Mouse (Mus musculus) forebrain, embryonic 11.5 days (tissue): Measurements from ENCODE around the gene Tubb4b. TPM values are rescaled to one million over a fixed set of nuclear protein-coding genes. Genes with fewer than 3 reads are reported as not detected.

Experiments used
- ATAC-seq: fragments of 200-750 bp; cut with Nextera tagmentation; replicated peaks from 2 replicates; pipeline ENCODE4 v1.8.0; 2017; ENCODE audit warnings: moderate TSS enrichment; ENCODE audit not compliant: low FRiP score
- DNase-seq: peaks from one replicate; pipeline ENCODE4 v3.0.0-alpha.2; 2017; ENCODE audit warnings: low spot score
- H3K27ac ChIP-seq: fragments of 300-500 bp; sonication (generic); 2 replicates; pipeline ENCODE4 v1.5.1; 2014; ENCODE audit warnings: low read depth, low read length
- H3K27me3 ChIP-seq: fragments of 300-500 bp; sonication (generic); 2 replicates; pipeline ENCODE4 v1.6.1; 2014; ENCODE audit warnings: mild to moderate bottlenecking, low read length, mixed read lengths; ENCODE audit not compliant: control insufficient read depth, insufficient read depth
- H3K36me3 ChIP-seq: fragments of 300-500 bp; sonication (generic); 2 replicates; pipeline ENCODE4 v1.6.1; 2014; ENCODE audit warnings: mild to moderate bottlenecking, low read length, moderate library complexity, mixed read lengths; ENCODE audit not compliant: control insufficient read depth, insufficient read depth
- H3K4me1 ChIP-seq: fragments of 300-500 bp; sonication (generic); replicated peaks from 2 replicates; pipeline ENCODE4 v1.6.1; 2014; ENCODE audit warnings: low read length, mixed read lengths; ENCODE audit not compliant: control insufficient read depth, insufficient read depth
- H3K4me2 ChIP-seq: fragments of 300-500 bp; sonication (generic); 2 replicates; pipeline ENCODE4 v1.6.1; 2014; ENCODE audit warnings: low read depth, mild to moderate bottlenecking, low read length, moderate library complexity, mixed read lengths; ENCODE audit not compliant: severe bottlenecking
- H3K4me3 ChIP-seq: fragments of 300-500 bp; sonication (generic); 2 replicates; pipeline ENCODE4 v1.5.1; 2014; ENCODE audit warnings: low read depth, low read length
- H3K9ac ChIP-seq: fragments of 300-500 bp; sonication (generic); 2 replicates; pipeline ENCODE4 v1.6.1; 2014; ENCODE audit warnings: low read length
- H3K9me3 ChIP-seq: fragments of 300-500 bp; sonication (generic); 2 replicates; pipeline ENCODE4 v1.6.1; 2016; ENCODE audit warnings: low read length, mixed read lengths; ENCODE audit not compliant: control insufficient read depth
- whole genome bisulfite sequencing: fragments of 180-500 bp; shearing (Covaris S2); extraction: QIAGEN DNeasy Blood & Tissue Kit; methylation state at CpG from one replicate; pipeline ENCODE4 v1.1.7; 2014; 5-methylcytosine and 5-hydroxymethylcytosine counted together
- polyA plus RNA-seq: library from polyadenylated mRNA; unstranded; fragments of >200 nt; fragmentation: Nextera tagmentation; extraction: Ambion mirVana; gene quantifications from 2 replicates; pipeline ENCODE4 v1.2.1, GENCODE M21; 2014

The Tubb4b gene
- polyA plus RNA-seq, 1 experiment from 2014 or later = 615 TPM

DNA sequence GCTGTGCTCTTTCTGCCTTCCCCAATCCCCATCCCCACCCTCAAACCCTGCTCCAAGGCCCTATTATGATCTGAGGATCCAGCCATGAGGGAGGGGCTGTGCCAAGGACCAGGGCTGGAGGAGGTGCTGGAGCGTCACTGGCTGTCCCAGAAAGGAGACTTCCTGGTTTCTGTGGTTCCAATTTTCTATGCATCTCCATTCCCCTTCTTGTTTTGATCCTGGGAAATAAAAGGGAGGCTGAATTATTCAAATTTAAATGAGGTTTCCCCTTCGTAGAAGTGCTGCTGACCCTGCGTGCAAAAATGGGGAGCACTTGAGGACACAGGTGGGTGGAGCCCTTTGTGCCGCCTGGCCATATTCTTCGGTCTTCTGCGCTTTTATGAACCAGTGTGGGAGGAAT, 41.8 kb downstream of the Tubb4b start:
- H3K9me3 ChIP-seq = no peaks in the 10 kb centered on the region
- no peaks in the 10 kb centered on the region for H3K27me3 ChIP-seq
- H3K27ac ChIP-seq = peak overlapping the region; percentile 96
- H3K4me1 ChIP-seq = peaks cover 35% of the 10 kb centered on the region
- peak overlapping the region; percentile 93; the same call in 1 of the 2 replicates for H3K9ac ChIP-seq
- H3K36me3 ChIP-seq = peaks cover 2% of the 10 kb centered on the region; the same call in 1 of the 2 replicates
- ATAC-seq = no peak
- H3K4me3 ChIP-seq = peak overlapping the region; percentile 88
- 4% methylated on average over 6 of the region's 6 CpGs for WGBS
- DNase-seq = no peak
- H3K4me2 ChIP-seq = peak overlapping the region; percentile 73

DNA sequence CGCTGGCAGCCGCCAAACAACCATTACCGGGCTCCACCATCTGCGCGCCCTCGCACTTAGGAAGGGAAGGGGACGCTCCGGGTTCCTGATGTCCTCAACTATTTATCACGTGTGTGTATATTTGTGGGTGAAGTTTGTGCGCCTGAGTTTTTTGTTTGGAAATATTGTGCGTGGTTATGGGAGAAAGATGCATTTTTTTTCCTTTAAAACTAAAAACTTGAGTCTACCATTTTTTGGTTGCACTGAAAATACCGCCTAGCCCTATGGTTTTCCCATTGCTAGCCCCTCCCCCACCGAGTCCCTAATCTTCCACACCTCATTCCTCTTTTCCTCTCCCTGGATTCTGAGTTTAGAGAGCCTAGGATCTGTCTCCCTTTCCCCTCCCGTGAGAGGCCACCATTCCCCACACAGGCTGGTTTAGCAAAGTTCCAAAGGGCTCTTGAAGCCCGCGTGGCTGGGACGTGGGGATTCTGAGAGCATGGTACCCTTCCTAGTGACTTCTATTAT, 42.6 kb downstream of the Tubb4b start:
- ATAC-seq = no peak
- under 1% methylated on average over 17 of the region's 17 CpGs for WGBS
- peak overlapping the region; percentile 73 for H3K4me2 ChIP-seq
- no peaks in the 10 kb centered on the region for H3K9me3 ChIP-seq
- H3K4me3 ChIP-seq = peak overlapping the region; percentile 88
- H3K27ac ChIP-seq = peak overlapping the region; percentile 96
- peak overlapping the region; percentile 93 for H3K9ac ChIP-seq
- DNase-seq = no peak
- peaks cover 2% of the 10 kb centered on the region; the same call in 1 of the 2 replicates for H3K36me3 ChIP-seq
- H3K27me3 ChIP-seq = no peaks in the 10 kb centered on the region
- peaks cover 42% of the 10 kb centered on the region for H3K4me1 ChIP-seq

DNA sequence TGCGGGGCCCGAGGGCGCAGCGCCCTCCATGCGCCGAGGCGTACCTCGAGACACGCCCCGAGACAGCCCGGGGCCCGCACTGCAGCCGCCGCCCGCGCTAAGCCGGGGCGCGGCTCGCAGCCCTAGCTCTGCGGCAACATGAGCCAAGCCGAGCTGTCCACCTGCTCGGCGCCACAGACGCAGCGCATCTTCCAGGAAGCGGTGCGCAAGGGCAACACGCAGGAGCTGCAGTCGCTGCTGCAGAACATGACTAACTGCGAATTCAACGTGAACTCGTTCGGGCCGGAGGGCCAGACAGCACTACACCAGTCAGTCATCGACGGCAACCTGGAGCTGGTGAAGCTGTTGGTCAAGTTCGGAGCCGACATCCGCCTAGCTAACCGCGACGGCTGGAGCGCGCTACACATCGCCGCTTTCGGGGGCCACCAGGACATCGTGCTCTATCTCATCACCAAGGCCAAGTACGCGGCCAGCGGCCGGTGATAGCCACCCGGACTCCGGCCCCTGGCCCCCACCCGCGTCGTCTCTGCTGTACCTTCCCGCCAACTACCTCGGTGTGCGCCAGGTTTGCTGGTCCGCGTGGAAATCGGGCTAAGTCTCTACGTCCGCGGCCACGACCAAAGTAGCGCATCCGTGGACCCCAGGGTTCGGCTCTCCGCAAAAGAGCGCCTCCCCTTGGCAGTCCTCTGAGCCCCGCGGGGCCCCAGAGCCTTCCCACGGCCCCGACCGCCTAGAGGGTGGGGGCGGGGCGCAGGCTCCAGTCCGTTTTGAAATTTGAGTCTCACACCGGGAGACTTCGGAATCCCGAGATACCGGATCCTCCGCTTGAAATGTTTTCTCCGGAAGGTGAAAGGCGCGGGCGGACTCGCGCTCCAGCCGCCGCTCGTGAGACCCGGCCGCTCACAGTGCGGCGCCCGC, 43.3 kb downstream of the Tubb4b start:
- peak; percentile 18 for ATAC-seq
- Histone ChIP-seq H3K27ac (peak overlapping the region; percentile 96), H3K4me1 (peaks cover 46% of the 10 kb centered on the region), H3K9ac (peak overlapping the region; percentile 93), H3K4me3 (peak overlapping the region; percentile 88), H3K4me2 (peak overlapping the region; percentile 73), H3K9me3 (no peaks in the 10 kb centered on the region), H3K27me3 (no peaks in the 10 kb centered on the region), H3K36me3 (peaks cover 2% of the 10 kb centered on the region; the same call in 1 of the 2 replicates)
- WGBS = under 1% methylated on average over 100 of the region's 100 CpGs
- DNase-seq = peak; percentile 89

DNA sequence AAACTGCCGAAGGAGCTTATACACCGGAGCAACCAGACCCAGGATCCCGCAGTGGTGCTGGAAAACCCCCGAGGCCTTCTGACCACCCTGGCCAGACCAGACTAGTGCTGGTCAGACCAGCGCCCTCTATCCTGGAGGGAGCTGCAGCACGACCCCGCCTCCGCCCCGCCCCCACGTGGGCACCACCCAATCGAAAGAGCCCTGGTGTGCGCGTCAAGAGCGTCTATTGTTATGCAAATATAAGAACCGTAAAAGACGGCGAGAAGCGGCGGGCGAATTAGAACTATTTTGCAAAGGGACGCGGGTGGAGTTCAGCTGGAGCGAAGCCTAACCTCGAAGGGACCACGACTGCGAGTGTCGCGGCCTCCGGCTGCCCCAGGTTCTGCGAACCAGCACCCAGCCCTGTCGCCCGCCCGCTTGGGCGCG, 44.0 kb downstream of the Tubb4b start, which contains the start of gene Nrarp:
TSS of gene Nrarp (plus strand) at position 281 of the 426 bp plus-strand sequence.
- H3K9ac ChIP-seq = peak within 1 kb of the TSS; percentile 93
- peak within 1 kb of the TSS; percentile 73 for H3K4me2 ChIP-seq
- DNase-seq = peak; percentile 99
- peak within 1 kb of the TSS; percentile 88 for H3K4me3 ChIP-seq
- peaks cover 48% of the 10 kb centered on the region for H3K4me1 ChIP-seq
- H3K9me3 ChIP-seq = no peaks in the 10 kb centered on the region
- WGBS = under 1% methylated on average over 35 of the region's 35 CpGs
- no peaks in the 10 kb centered on the region for H3K27me3 ChIP-seq
- peak within 1 kb of the TSS; percentile 96 for H3K27ac ChIP-seq
- H3K36me3 ChIP-seq = peaks cover 2% of the 10 kb centered on the region; the same call in 1 of the 2 replicates
- ATAC-seq = peak; percentile 88

DNA sequence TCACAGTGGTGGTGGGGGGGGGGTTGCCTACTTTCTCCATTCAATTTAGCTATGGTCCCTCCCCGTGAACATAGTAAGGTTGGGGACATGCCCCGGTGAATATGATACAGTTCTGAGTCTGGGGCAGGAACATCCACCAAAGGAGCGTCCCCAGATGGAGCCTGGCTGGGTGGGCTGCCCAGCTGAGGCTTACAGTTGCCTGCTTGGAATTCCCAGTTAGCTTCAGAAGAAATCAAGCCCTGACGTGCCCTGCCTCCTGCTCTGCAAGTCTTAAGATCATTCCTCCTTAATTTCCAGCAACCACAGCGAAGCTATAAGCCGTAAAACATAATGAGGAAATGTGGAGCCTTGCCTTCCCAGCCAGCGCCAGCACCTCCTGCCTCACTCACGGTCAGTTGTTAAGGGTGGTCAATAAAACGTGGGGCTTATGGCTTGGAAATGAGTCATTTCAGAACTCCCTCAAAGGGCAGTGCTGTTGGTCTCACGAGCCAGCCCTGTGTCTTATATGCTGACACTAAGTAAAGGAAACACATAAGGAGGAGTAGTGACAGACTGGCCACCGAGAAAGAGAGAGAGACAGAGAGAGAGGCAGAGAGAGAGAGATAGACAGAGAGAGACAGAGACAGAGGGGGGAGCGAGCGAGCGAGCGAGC, 44.8 kb downstream of the Tubb4b start:
- DNase-seq (no peak), ATAC-seq (no peak)
- H3K27me3 ChIP-seq = no peaks in the 10 kb centered on the region
- H3K4me2 ChIP-seq = peak overlapping the region; percentile 73
- peak overlapping the region; percentile 93; the same call in 1 of the 2 replicates for H3K9ac ChIP-seq
- H3K4me1 ChIP-seq = peaks cover 51% of the 10 kb centered on the region
- peak overlapping the region; percentile 88 for H3K4me3 ChIP-seq
- WGBS = 34% methylated on average over 15 of the region's 15 CpGs
- peaks cover 2% of the 10 kb centered on the region; the same call in 1 of the 2 replicates for H3K36me3 ChIP-seq
- no peaks in the 10 kb centered on the region for H3K9me3 ChIP-seq
- H3K27ac ChIP-seq = peak overlapping the region; percentile 44; the same call in 1 of the 2 replicates

DNA sequence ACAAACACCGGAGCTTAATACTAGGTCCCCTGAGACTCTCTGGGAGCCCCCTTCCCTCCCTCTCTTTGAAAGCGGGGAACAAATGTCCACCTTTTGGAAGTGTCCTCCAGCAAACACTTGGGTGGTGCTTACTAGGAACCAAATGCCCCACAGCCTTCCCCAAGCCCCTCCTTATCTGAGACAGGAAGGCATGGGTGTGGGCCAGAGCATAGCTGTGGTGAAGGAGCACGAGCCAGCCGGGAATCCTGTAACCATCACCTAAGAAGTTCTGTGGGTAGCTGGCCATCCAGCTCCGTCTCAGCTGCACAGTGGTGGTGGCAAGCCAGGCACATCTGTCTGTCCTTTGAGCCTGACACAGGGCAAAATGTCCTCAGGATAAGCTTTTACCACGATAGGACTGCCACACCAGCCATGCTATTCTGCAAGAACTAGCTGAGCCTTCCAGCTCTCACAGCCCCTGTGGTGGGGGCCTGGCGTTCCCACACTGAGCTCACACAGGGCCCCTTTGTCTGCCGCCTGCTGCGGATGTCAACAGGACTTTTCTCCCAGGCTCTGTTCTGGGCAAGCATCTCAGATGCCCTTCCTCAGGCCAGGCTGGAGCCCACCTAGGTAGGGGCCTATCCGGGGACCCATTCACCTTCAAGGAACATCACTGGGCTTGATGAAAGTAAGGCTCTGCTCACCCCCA, 46.1 kb downstream of the Tubb4b start:
- H3K4me2 ChIP-seq = peak overlapping the region; percentile 40
- peak overlapping the region; percentile 21 for H3K9ac ChIP-seq
- H3K27me3 ChIP-seq = no peaks in the 10 kb centered on the region
- WGBS = 15% methylated on average over 10 of the region's 10 CpGs
- ATAC-seq (no peak), DNase-seq (no peak)
- no peaks in the 10 kb centered on the region for H3K9me3 ChIP-seq
- H3K4me3 ChIP-seq = peak overlapping the region; percentile 12; the same call in 1 of the 2 replicates
- H3K36me3 ChIP-seq = peaks cover 1% of the 10 kb centered on the region; the same call in 1 of the 2 replicates
- peaks cover 41% of the 10 kb centered on the region for H3K4me1 ChIP-seq
- peak overlapping the region; percentile 81 for H3K27ac ChIP-seq

DNA sequence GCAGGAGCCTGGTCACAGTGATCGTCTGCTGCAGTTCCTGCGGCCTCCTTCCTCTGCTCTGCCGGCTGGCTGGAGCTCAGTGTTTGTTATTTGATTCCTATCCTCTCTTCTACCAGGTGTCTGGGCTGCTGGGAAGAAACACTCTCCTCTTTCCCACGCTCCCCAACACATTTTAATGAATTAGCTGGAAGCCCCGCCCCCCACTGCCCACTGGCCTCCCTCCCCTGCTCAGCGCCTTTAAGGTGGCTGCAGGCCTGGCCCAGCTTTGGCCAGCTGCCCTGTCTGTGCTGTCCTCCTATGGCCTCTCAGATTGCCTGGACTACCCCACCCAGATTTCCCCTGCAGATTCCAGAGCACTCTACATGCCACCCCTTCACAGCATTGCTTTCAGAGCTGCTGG, 46.8 kb downstream of the Tubb4b start:
- peak; percentile 78 for DNase-seq
- no peak; the same call in 1 of the 2 replicates for ATAC-seq
- Histone ChIP-seq H3K9ac (peak overlapping the region; percentile 45), H3K27me3 (no peaks in the 10 kb centered on the region), H3K4me1 (peaks cover 40% of the 10 kb centered on the region), H3K36me3 (no peaks in the 10 kb centered on the region), H3K4me2 (peak overlapping the region; percentile 40), H3K27ac (peak overlapping the region; percentile 81), H3K4me3 (peak overlapping the region; percentile 12; the same call in 1 of the 2 replicates), H3K9me3 (no peaks in the 10 kb centered on the region)
- WGBS = 2% methylated on average over 6 of the region's 6 CpGs

DNA sequence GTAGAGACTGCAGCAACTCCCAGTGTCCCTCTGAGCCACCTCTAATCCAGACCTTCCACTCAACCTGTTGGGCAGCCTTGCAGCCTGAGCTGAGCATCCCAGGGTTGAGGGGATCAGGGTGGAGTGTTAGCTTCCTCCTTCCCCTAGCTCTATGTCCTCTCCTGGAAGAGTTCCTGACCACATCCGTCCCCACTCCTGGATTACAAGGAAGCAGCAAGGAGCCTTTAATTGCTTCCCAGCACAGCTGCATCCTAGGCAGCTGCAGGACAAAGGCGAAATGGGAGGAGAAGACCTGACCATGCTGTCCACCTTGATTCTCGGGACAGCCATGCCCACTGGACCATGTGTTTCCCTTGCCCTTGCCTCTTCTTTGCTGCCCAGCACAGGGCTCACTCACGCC, 47.4 kb downstream of the Tubb4b start:
- no peak for ATAC-seq
- Histone ChIP-seq H3K9me3 (no peaks in the 10 kb centered on the region), H3K4me3 (peak overlapping the region; percentile 12; the same call in 1 of the 2 replicates), H3K27me3 (no peaks in the 10 kb centered on the region), H3K9ac (peak overlapping the region; percentile 45), H3K4me1 (peaks cover 40% of the 10 kb centered on the region), H3K4me2 (peak overlapping the region; percentile 40), H3K36me3 (no peaks in the 10 kb centered on the region), H3K27ac (peak overlapping the region; percentile 77)
- no peak for DNase-seq
- 28% methylated on average over 4 of the region's 4 CpGs for WGBS
